Mouse (Mus musculus): Measurements from ENCODE around the gene St6galnac4. TPM values are rescaled to one million over a fixed set of nuclear protein-coding genes. Genes with fewer than 3 reads are reported as not detected.

Gene St6galnac4
- total RNA-seq, 4 experiments from 2014 or later, result 11.4 to 15.5 (median 13.8) TPM

DNA sequence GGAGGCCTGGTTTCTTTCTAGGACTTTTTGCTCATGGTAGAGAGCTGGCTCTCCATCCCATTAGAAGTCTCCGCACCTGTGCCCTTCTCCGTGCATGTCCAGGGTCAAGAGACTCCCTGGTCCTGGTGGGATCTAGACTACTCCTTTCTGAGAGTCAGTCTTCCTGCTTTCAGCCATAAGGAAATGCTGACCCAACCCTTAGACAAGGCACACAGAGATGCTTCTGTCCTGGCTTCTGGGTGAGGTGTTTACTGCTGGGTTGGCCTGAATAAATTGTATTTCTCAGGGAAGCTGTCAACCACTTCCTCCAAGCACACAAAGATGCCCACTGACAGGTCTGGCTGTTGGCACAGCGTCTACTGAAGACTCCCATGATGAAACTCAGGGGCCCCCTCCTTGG lies 12.5 kb downstream of the St6galnac4 start, which contains the start of gene St6galnac6:
St6galnac6 (plus strand) TSS at position 301 of the 400 bp plus-strand sequence.
- DNase-seq (ENCODE audit: low spot score in 2 of 2), result no peak

DNA sequence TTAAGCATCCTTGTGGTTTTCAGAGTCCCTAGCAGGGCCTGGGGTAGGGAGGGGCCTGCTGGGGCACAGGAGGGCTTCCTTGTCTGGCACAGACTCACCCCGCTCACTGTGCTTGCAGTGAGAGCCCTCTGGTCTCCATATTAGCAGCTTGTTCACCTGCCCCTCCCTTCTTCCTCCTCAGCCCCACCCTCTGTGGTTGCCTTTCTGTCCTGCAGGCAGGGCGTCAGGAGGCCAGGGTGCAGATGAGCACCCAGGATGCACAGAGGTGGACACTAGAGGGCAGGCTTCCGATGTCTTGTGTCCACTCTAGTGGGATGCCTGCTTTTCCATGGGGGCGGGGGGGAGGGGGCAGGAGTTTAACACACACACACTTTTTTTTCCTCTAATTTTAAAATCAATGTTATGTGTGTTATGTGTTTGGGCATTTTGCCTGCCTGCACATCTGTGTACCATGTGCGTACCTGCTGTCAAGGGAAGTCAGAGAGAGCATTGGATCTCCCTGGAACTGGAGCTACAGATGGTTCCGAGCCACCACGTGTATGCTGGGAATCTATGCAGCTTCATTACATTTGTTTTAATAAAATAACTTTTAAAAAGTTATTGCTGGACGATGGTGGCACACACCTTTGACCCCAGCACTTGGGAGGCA lies 14.6 kb downstream of the St6galnac4 start:
- no peak for DNase-seq (ENCODE audit: low spot score in 2 of 2)

DNA sequence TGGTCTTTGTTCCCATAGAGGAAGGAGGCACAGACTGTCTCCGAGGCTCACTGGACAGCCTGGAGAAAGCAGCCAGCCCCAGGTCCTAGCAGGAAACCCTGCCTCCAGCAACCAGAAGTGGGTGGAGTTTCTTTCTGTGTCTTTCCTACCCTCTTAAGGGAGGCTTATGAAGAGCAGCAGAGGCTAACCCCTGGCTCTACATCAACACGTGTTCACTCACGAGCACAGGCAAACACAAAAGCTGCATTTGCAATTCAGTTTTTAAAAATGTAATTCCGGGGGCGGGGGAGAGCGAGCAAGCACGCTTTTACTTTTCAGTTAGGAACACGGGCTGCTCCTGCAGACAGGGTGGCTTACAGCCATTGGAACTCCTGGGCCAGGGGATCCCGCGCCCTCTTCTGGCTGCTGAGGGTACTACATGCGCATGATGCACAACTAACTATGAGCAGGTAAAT lies 15.7 kb downstream of the St6galnac4 start:
- DNase-seq (ENCODE audit: low spot score in 2 of 2), result peak; percentile 81 to 84

DNA sequence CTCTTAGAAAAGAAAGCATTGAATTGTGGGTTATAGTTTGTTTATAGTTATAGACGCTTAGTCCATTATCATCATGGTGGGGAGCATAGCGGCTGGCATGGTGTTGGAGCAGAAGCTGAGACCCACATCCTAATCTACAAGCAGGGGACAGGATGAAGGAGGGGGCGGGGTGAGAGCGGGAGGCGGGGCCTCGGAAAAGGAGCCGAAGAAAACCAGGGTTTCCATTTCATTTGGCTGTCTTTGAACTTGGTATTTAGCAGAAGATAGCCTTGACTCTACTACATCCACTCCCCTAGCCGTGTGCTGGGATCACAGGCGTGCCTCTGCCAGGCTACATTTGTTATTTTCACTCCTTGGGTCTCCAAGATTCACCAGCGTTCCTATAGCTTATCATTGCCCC lies 17.7 kb downstream of the St6galnac4 start:
- DNase-seq (ENCODE audit: low spot score in 2 of 2), result no peak

DNA sequence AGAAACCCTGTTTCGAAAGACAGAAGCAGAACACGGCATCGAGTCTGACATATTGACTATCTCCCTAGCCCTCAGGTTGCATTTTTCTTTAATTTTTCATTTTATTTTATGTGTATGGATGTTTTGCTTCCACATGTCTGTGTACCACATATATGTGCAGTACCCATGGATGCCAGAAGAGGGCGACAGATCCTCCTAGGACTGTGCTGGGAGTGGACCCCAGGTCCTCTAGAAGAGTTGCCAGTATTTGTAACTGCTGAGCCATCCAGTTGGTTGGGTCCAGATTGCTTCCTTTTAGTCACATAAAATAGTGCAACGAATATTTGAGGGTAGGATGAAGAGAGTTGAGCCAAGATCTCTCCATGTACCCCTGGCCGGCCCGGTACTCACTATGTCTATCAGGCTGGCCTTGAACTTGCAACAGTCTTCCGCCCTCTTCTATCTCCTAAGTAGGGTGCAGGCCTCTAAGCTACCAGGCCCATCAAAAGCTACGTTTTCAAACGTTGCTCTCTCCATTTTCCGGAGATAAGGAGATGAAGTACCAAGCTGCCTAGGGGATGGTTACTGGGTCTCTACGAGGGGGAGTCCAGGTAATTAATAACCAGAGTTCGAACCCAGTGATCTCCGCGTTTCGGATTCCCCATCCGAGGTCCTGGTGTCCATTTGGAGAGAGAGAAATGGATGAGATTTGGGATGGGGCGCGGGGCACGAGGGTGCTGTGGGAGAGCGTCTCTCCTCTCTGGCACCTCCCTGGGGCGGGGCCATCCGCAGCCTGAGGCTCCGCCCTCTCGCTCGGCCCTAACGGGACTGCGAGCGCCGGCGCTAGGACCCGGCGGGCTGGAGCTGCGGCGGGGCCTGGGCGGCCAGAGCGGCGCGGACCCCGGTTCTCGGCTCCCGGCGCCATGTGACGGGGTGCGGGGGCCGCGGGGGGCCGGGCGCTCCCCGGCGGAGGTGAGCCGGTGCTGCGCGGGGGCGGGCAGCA lies 19.6 kb downstream of the St6galnac4 start:
- peak; percentile 85 to 89 for DNase-seq (ENCODE audit: low spot score in 2 of 2)

DNA sequence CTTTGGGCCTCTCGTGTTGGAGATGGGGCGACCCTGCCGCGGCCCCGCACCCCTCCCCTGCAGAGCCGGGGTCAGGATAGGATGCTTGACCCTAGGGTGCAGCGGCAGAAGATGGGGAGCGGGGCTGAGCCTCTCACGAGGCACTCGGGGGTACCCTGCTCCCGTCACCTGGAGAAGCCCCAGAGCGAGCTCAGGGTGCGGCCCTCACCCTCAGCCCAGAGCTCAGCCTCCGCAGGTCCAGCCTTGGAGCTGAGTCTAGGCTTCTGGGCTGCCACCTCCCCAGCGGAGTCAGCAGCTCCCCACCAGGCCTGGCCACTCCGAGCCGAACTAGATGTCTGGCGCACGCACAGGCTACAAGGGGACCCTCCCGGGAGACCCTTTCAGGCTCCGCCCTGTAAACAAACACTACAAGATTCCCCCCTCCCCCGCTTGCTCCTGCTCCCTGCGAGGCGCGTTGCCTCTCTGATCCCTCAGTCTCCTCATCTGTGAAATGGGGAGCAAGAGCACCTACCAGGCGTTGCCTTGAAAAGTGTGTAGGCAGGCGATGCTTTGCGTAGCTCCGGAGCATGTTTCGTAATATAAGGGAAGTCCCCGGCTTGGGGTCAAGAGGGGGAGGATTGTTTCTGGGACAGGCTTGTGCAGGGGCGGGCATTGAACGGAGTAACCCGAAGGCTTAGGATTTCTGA lies 20.5 kb downstream of the St6galnac4 start:
- DNase-seq (ENCODE audit: low spot score in 2 of 2), result peak in 1 of 2 experiments; percentile 56

DNA sequence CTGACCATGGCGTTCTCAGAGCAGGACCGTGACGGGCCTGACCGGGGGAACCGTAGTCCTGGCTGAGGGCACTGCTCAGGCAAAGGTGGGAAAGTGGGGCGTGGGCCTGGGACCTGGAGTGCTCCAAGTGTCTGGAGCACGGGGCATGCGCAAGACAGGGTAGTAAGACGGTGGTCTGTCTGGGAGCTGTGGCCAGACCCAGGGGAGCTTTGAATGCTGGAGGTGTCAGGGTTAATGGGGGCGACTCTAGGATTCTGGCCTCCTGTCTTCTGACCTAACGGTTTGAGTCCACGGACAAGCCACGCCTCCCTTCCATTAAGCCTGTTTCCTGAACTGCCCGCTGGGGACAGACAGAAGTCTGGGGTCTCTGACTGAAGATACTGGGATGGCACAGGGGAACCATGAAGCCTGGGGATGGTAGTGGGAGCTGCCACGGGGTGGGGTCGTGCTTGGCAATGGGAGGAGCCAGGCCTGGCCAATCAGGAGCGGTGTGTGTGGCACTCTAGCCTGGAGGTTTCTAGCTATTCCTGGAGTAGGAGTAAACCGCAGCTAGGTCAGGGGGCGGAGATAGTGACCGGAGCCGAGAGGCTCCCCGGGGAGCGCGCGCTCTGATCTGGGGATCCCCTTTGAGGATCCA lies 21.4 kb downstream of the St6galnac4 start:
- peak; percentile 84 to 87 for DNase-seq (ENCODE audit: low spot score in 2 of 2)

DNA sequence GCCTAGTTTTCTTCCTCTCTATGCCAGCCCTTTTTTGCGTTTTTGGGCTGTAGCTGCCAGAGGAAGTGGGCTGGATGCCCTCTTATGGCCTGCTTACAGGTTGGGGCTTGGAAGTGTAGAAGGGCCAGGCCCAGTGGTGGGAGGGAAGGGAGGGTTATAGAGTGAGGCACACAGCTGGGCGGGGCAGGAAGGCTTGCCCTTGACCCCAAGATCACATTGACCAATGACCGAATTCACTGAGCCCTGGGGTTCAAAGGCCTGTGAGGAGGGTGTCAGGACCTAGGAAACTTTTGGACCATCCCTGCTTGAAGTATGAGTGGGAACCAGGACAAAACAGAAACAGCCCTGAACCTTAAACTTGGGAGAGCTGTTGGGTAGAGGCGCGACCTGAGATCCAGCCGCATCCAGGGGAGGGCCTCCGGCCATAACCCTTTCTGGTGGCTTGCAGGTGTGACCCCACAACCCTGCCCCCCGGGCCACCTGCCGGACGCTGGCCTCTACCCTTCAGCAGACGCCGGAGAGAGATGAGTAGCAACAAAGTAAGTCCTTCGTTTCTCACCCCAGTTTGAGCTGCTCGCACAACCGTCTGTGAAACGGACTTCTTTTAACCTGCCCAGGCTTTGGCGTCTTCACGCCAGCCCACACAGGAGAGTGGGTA lies 22.0 kb downstream of the St6galnac4 start:
- no peak for DNase-seq (ENCODE audit: low spot score in 2 of 2)

DNA sequence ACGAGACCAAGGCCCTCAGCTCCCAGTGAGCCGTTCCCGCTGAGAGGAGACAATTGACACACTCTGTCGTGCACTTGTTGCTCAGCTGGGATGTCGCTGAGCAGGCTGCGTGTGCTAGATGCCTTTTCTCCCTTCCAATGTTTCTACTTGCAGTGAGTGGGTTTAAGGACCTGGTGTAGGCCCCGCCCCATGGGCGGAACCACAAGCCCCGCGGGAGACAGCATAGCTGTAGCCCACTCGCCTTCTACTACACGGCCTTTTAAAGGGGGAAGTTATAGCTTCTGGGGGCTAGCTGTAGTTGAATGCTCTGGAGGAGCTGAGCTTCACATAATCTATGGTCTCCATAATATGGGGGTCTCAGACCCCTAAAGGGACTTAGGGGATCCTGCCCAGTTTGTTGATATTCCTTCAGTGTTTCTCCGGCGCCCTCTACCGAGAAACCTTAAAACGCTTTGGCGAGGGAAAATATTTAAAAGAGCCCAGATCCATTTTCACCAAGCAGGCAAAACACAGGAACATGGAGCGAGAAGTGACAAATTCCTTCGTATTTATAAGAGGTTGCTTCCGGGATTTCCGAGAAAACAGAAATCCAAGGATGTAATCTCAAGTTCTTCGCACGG lies 23.8 kb downstream of the St6galnac4 start:
- DNase-seq (ENCODE audit: low spot score in 2 of 2), result peak in 1 of 2 experiments; percentile 58

DNA sequence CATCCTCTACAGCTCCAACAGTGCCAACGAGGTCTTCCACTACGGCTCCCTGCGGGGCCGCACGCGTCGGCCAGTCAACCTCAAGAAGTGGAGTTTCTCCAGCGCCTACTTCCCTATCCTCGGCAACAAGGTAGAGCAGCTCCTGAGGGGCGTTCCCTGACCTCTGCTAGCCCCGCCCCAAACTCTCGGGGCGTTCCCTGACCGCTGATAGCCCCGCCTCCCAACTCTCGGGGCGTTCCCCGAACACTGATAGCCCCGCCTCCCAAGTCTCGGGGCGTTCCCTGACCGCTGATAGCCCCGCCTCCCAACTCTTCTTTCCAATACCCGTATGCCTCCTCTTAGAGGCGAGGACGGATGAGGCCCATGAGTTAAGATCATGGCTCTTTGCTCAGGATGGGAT lies 25.4 kb downstream of the St6galnac4 start:
- DNase-seq (ENCODE audit: low spot score in 2 of 2), result no peak

DNA sequence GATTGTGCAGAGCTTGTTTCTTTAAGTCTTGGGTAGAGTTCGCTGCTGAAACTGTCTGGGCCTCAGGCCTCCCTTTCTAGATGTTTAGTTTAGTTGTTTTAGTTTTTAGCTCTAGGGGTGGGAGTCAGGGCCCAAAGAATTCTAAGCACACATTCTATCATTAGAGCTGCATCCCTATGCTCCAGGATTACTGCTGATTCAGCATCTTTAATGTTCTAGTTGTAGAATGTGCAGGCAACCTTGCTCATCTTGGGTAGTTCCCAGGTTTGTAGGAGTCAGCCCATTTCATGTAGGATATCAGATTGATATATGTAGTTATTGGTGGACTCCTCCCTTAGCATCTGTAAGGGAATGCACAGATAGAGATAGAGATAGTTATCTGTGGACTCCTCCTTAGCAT lies 30.2 kb downstream of the St6galnac4 start:
- DNase-seq (ENCODE audit: low spot score in 2 of 2), result no peak

DNA sequence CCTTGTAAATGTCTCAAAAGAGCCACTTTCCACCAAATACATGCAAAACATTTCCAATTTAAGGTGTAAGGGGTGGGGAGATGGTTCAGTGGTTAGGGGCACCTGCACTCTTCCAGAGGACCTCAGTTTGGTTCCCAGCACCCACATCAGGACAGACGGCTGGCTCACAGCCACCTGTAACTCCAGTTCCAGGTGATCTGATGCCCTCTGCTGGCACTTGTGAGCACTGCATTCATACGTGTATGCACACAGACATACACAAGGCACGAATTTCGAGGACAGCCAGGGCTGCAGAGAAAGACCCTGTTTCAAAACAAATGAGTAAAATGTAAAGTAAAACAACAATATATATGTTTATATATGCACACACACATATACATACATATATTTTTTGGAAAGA lies 30.7 kb downstream of the St6galnac4 start:
- no peak for DNase-seq (ENCODE audit: low spot score in 2 of 2)

DNA sequence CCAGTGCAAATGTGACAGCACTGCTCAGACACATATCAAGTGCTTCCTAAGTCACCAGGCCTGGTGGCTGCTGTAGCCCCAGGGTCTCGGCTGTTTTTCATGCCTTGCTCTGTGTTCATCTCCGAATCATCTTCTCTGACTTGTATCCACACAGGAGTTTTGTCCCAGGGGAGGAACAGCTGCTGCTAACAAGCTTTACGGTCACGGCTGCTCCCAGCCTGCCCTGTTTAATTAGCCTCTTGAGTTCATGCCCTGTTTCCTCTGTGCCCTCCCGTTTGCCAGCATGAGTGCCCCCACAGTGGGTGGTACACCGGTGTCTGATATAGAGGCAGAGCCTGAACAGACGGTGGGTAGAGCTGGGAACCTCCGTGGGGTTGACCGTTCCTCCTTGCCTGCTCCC lies 31.2 kb downstream of the St6galnac4 start:
- DNase-seq (ENCODE audit: low spot score in 2 of 2), result no peak

DNA sequence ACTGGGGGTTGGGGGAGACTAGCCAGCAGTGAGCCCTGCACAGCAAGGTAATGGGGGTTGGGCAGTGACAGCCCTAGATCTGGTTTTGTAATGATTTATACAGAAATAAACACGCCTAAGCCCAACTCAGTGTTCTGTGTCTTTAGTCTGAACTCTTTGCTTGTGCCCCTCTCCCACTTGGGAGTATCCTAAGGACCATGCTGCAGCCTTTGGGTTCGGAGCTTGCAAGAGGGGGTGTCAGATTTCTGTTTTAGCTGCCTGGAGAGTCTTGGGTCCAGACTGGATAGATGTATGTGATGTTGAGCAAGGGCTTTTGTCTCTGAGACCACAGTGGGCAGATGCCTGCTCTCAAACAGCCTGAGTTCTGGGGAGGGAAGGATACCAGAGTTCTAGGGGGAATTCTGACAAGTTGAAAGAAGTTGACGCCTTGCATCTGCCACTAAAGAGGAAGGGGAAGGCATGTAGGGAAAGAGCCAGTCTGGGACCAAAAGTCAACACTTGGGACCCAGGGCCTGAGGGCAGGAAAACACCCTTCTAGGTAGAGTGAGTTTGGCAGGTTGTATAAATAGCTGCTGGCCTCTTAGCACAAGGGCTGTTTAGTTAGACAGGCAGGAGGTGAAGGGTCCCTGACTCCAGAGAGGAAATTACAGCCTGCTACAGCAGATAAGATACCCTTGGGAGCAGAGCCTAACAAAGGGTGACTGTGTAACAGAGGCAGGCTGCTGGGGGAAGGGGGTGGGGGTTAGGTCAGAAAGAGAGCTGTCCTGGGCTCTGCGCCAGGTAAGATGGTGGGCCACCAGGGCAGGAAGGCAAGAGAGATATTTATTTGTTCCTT lies 34.0 kb downstream of the St6galnac4 start:
- DNase-seq (ENCODE audit: low spot score in 2 of 2), result no peak

DNA sequence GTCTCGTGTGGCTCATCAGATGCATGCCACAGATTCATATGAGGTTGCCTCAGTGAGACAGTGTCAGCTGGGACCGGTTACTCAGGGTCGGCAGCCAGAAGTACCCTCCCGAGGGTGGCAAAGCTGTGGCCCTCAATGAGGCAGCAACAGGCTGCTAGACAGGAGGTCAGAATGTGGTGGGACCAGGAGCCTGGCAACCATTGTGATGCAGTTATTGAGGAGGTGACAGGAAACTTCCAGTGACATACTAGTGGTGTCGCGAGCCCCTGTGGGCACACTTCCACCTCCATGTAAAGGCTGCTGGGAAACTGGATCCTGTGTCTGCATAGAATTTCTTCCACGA lies 34.6 kb downstream of the St6galnac4 start, which contains the start of gene Ak1:
Ak1 (plus strand) TSS at position 242 of the 343 bp plus-strand sequence.
- no peak for DNase-seq (ENCODE audit: low spot score in 2 of 2)

DNA sequence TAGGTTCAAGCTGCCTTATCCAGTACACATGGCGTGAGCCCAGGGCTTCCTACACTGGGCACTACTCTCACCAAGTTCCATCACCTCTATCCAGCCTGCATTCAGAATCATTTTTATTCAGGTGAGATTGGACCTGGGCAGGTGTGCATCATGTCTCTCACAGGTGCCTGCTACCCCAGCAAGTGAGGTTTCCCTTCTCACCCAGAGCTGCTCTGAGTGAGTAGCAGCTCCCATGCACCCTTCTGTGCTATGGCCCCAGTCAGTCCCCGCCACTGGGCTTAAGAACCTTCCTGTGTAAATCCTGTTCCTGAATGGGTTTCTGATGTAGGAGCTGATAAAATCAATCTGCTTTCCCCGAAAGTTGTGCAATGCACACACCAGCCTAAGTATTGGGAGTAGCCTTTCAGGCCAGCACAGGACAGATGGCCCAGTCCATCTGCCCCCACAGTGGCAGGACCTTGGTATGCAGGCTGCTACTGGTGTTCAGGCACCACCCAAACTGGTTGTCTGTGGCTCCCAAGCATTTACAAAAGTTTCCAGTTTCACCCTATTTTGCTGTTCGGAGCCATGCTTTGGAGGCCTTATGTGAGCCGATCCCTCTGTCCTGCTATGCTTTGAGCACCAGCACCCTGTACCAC lies 37.3 kb downstream of the St6galnac4 start:
- DNase-seq (ENCODE audit: low spot score in 2 of 2), result no peak

DNA sequence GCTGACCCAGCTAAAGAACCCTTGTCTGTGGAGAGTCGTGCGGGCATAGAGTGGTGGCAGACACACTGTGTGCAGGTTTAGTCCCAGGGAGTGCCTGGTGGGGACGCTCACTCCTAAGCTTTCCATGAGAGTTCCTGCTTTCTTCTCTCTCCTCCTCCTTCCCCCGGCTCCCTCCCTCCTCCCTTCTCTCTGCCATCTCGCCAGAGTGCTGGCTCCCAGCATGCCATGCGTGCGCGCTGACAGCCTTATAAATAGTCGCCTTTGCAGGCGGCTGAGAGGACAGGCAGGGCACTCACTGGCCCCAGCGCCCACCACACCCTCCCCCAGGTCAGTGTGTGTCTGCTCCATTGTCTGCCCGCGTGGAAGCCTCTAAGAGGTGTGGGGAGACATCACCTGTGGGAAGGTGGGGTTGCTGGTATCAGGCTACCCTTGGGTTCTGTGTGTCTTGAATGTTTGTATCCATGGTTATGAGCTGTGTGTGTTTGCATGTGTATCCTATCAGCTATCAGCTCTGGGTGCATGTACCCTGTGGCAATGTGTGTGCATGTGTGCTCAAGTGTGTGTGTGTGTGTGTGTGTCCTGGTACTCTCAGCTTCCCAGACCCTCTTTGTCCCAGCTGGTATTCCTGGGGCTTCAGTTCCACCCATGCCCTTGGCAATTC lies 38.4 kb downstream of the St6galnac4 start:
- peak; percentile 73 to 82 for DNase-seq (ENCODE audit: low spot score in 2 of 2)
